Mouse (Mus musculus) liver, embryonic 14.5 days (tissue): ENCODE data around the gene Mob1b.

Experiments used
- CTCF ChIP-seq: IDR thresholded peaks from 2 replicates; pipeline ENCODE4 v1.5.1; 2016; ENCODE audit warnings: antibody characterized with exemption, low read depth, control low read depth
- EP300 ChIP-seq: IDR thresholded peaks from 2 replicates; pipeline ENCODE4 v1.6.1; 2016; ENCODE audit warnings: antibody characterized with exemption, low read depth

GRCm38 (mm10) chr5:88765587-88765986 is 44.9 kb downstream of the Mob1b start:
- TF ChIP-seq CTCF (no peak), EP300 (no peak)
